Mouse (Mus musculus) thymus, adult 2 months (tissue): ENCODE results near the gene Scgb1c1. TPM values are rescaled to one million over a fixed set of nuclear protein-coding genes. Genes with fewer than 3 reads are reported as not detected.

Experiments used
- DNase-seq: peaks from one replicate; pipeline ENCODE4 v3.0.0; 2021
- H3K27ac ChIP-seq: fragments of 200-500 bp; 2 replicates; pipeline ENCODE4 v1.5.1; 2012; ENCODE audit warnings: low read length, control low read depth; ENCODE audit not compliant: control insufficient read depth, insufficient read depth
- H3K27me3 ChIP-seq: fragments of 200-500 bp; 2 replicates; pipeline ENCODE4 v1.6.1; 2012; ENCODE audit warnings: mild to moderate bottlenecking, low read length, moderate library complexity, mixed read lengths; ENCODE audit not compliant: control insufficient read depth, insufficient read depth
- H3K36me3 ChIP-seq: fragments of 200-500 bp; 2 replicates; pipeline ENCODE4 v1.6.1; 2012; ENCODE audit warnings: mild to moderate bottlenecking, low read length, moderate library complexity; ENCODE audit not compliant: control insufficient read depth, insufficient read depth
- H3K4me1 ChIP-seq: fragments of 200-500 bp; replicated peaks from 2 replicates; pipeline ENCODE4 v1.6.1; 2012; ENCODE audit warnings: low read length; ENCODE audit not compliant: control insufficient read depth, insufficient read depth
- H3K4me3 ChIP-seq: fragments of 200-500 bp; 2 replicates; pipeline ENCODE4 v1.5.1; 2012; ENCODE audit warnings: mild to moderate bottlenecking, low read length, control low read depth, moderate library complexity; ENCODE audit not compliant: control insufficient read depth, insufficient read depth
- CTCF ChIP-seq: fragments of 200-500 bp; IDR thresholded peaks from 2 replicates; pipeline ENCODE4 v1.5.1; 2012; ENCODE audit warnings: mild to moderate bottlenecking, control low read depth, low read length, moderate library complexity, borderline replicate concordance; ENCODE audit not compliant: control insufficient read depth, poor library complexity, insufficient read depth; ENCODE audit errors: extremely low read depth
- POLR2A ChIP-seq: fragments of 200-500 bp; IDR thresholded peaks from 2 replicates; pipeline ENCODE4 v1.6.1; 2012; ENCODE audit warnings: mild to moderate bottlenecking, low read length, control low read depth, moderate library complexity; ENCODE audit not compliant: control insufficient read depth, poor library complexity, insufficient read depth; ENCODE audit errors: extremely low read depth
- WGBS: fragments of 180-500 bp; shearing (Covaris S2); methylation state at CpG from one replicate; pipeline ENCODE4 v1.1.7; 2018; 5-methylcytosine and 5-hydroxymethylcytosine counted together
- polyA plus RNA-seq: library from polyadenylated mRNA; depleted of rRNA; stranded (reverse); fragments of >200 nt; gene quantifications from 2 replicates; pipeline ENCODE4 v1.2.3, GENCODE M21; 2012

Scgb1c1 gene
- polyA plus RNA-seq, 1 experiment, result 3.2 TPM

DNA sequence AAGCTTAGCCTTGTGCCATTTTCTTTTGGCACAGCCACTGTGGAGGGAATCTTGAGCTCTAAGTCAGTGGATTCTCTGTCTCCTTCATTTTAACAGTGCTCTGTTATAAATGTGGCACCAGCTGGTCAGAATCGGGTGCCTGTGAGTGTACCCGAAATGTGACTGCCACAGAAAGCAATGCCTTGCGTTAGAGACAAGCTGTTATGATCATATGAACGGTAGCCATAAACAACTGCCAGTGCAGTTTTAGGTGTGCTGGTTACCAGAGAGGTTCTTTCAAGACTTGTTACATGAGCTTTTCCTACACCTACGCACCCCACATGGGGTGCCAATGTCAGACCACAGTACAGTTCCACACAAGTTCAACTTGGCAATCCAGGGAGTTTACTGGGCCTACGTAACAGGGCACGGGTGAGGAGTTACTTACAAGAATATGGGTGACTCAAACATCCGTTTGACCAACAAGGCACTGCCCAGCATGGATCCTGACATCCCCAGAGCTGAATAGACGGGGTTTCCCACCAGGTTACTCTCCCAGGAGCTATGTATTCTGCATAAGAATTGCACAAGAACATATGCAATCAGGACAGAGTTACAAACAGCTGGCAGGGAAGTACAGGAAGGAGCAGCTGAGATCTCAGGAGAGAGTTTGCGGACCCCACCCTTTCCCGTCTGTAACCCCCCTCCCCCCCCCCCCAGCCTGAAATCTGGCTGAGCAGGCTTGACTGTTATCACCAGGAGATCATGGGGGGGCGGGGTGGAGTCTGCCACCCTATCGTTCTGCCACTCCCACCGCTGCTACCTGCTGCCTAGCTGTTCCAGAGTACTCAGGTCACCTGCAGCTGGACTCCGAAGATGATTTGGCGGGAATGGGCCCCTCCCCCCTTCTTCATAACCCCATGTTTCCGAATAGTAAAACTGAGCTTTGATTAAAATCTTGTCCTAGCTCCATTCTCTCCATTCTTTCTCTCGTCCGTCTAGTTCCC, 4.3 kb upstream of the Scgb1c1 start:
- Histone ChIP-seq H3K4me3 (no peak overlapping the region), H3K27ac (no peak overlapping the region), H3K4me1 (no peaks in the 10 kb centered on the region), H3K36me3 (no peaks in the 10 kb centered on the region), H3K27me3 (no peaks in the 10 kb centered on the region)
- 62% methylated on average over 19 of the region's 19 CpGs for WGBS
- TF ChIP-seq CTCF, result no peak
- TF ChIP-seq POLR2A, result no peak
- DNase-seq, result no peak

DNA sequence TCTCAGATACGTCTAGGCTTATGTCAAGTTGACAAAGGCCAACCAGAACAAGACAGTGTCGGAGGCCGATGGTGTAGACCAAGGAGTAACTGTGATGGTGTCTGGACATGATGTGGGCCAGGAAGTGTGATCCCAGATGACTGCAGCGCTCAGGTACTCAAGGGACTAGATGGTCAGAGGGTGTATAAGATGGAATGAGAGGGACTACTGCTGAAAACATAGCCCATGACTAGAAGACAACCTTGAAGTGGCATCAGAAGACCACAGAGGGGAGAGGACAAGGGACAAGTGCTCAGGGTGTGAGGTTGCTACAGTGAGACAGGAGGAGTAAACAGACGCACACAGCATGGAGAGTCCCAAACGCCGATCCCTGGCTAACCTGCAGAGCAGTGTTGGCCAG, 1.5 kb upstream of the Scgb1c1 start:
- WGBS, result 88% methylated on average over 7 of the region's 7 CpGs
- no peak overlapping the region for H3K27ac ChIP-seq
- no peaks in the 10 kb centered on the region for H3K27me3 ChIP-seq
- no peak overlapping the region for H3K4me3 ChIP-seq
- TF ChIP-seq POLR2A (no peak), CTCF (no peak)
- H3K4me1 ChIP-seq, result no peaks in the 10 kb centered on the region
- no peak for DNase-seq
- no peaks in the 10 kb centered on the region for H3K36me3 ChIP-seq

DNA sequence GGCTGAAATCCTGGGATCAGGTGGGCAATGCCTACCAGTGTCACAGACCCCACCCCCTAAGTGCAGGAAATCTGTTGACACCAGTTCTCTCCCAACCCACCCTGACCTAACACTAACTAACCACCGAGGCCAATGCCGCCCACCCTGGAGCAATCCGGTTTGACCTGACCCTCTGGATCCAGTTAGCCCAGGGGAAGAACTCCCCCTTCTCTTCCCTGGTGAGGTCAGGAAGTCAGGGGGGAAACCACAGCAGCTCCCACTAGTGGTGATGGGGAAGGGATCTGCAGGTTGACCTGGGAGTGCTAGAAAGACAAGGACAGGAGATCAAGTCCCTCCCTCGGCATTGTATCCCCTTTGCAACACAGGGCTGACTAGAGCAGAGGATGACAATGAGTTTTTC, 336 bp downstream of the Scgb1c1 start:
- H3K27ac ChIP-seq, result no peak overlapping the region
- no peaks in the 10 kb centered on the region for H3K36me3 ChIP-seq
- no peak overlapping the region for H3K4me3 ChIP-seq
- DNase-seq, result no peak
- TF ChIP-seq POLR2A, result no peak
- TF ChIP-seq CTCF, result no peak
- H3K4me1 ChIP-seq, result no peaks in the 10 kb centered on the region
- H3K27me3 ChIP-seq, result no peaks in the 10 kb centered on the region
- WGBS, result 77% methylated on average over 4 of the region's 4 CpGs

GRCm38 (mm10) chr7:140846676-140847075, 1.3 kb downstream of the Scgb1c1 start:
- H3K4me1 ChIP-seq, result no peaks in the 10 kb centered on the region
- no peaks in the 10 kb centered on the region for H3K27me3 ChIP-seq
- no peak for DNase-seq
- WGBS, result 92% methylated on average over 10 of the region's 10 CpGs
- no peak overlapping the region for H3K27ac ChIP-seq
- TF ChIP-seq CTCF, result no peak
- H3K36me3 ChIP-seq, result no peaks in the 10 kb centered on the region
- no peak overlapping the region for H3K4me3 ChIP-seq

GRCm38 (mm10) chr7:140847755-140848580, 2.6 kb downstream of the Scgb1c1 start, which contains the start of gene Odf3:
Gene Odf3, plus strand, starts transcription at chr7:140847805.
- no peak within 1 kb of the TSS for H3K27ac ChIP-seq
- no peak within 1 kb of the TSS for H3K4me3 ChIP-seq
- DNase-seq, result no peak
- TF ChIP-seq POLR2A, result no peak
- TF ChIP-seq CTCF, result no peak
- no peaks in the 10 kb centered on the region for H3K27me3 ChIP-seq
- H3K4me1 ChIP-seq, result no peaks in the 10 kb centered on the region
- WGBS, result 80% methylated on average over 11 of the region's 11 CpGs
- H3K36me3 ChIP-seq, result no peaks in the 10 kb centered on the region; the same call in 1 of the 2 replicates

GRCm38 (mm10) chr7:140848591-140848990, 3.2 kb downstream of the Scgb1c1 start:
- WGBS, result 96% methylated on average over 10 of the region's 10 CpGs

More at GRCm38 (mm10) chr7:140848591-140848990, 3.2 kb downstream of the Scgb1c1 start:
- Histone ChIP-seq H3K4me1 (no peaks in the 10 kb centered on the region), H3K27me3 (no peaks in the 10 kb centered on the region), H3K4me3 (no peak overlapping the region), H3K27ac (no peak overlapping the region), H3K36me3 (peaks cover 5% of the 10 kb centered on the region; the same call in 1 of the 2 replicates)
- TF ChIP-seq POLR2A, result no peak
- TF ChIP-seq CTCF, result no peak
- no peak for DNase-seq
